In genomic region chr9:118041022-118041400, GRCm38 (mm10) we compare ENCODE assay signal across 8 mouse cellular contexts. TPM values are rescaled to one million over a fixed set of nuclear protein-coding genes. Genes with fewer than 3 reads are reported as not detected.
DNase-seq lines count a peak whose midpoint lies in the region; ATAC-seq and TF ChIP-seq lines count a peak whose summit lies in the region.

No protein-coding gene starts in this region.

- no peaks in the 10 kb centered on the region for H3K27me3 ChIP-seq in kidney, embryonic 16.5 days (ENCODE audit: insufficient read depth, low read length)
- no peaks in the 10 kb centered on the region for H3K27me3 ChIP-seq in forebrain, embryonic 12.5 days
- no peaks in the 10 kb centered on the region for H3K27me3 ChIP-seq in limb, embryonic 13.5 days
- no peaks in the 10 kb centered on the region for H3K27me3 ChIP-seq in midbrain, embryonic 15.5 days (replicated peaks)

- no peaks in the 10 kb centered on the region for H3K9me3 ChIP-seq in kidney, embryonic 16.5 days (ENCODE audit: low read length)
- no peaks in the 10 kb centered on the region for H3K9me3 ChIP-seq in forebrain, embryonic 12.5 days
- H3K9me3 ChIP-seq in limb, embryonic 13.5 days = no peaks in the 10 kb centered on the region
- H3K9me3 ChIP-seq in midbrain, embryonic 15.5 days = no peaks in the 10 kb centered on the region

- no peak for DNase-seq in kidney, postnatal 14 days
- DNase-seq in c-Kit-positive CD71-positive TER-119-positive erythroid progenitor cells, embryonic 14.5 days (ENCODE audit: low spot score) = no peak
- DNase-seq in left cerebral cortex, adult 11 months (ENCODE audit: low spot score) = no peak

- TF ChIP-seq CTCF in bone marrow, adult 2 months (IDR thresholded peaks at IDR 0.05; ENCODE audit: control insufficient read depth, insufficient read depth, low read length) = no peak

- H3K4me1 ChIP-seq in kidney, embryonic 16.5 days (ENCODE audit: insufficient read depth, low read length) = peaks cover 17% of the 10 kb centered on the region
- H3K4me1 ChIP-seq in bone marrow, adult 2 months (ENCODE audit: control insufficient read depth, insufficient read depth, low read length) = no peaks in the 10 kb centered on the region
- peaks cover 18% of the 10 kb centered on the region for H3K4me1 ChIP-seq in forebrain, embryonic 12.5 days
- peaks cover 21% of the 10 kb centered on the region for H3K4me1 ChIP-seq in limb, embryonic 13.5 days
- peaks cover 23% of the 10 kb centered on the region for H3K4me1 ChIP-seq in midbrain, embryonic 15.5 days

- 0 out of 2 replicates have a peak, but pooled peaks cover 5% of the 10 kb centered on the region for H3K36me3 ChIP-seq in kidney, embryonic 16.5 days (ENCODE audit: insufficient read depth, low read length)
- H3K36me3 ChIP-seq in forebrain, embryonic 12.5 days (replicated peaks) = no peaks in the 10 kb centered on the region
- H3K36me3 ChIP-seq in limb, embryonic 13.5 days = no peaks in the 10 kb centered on the region; the same call in 1 of the 2 replicates
- no peaks in the 10 kb centered on the region for H3K36me3 ChIP-seq in midbrain, embryonic 15.5 days (replicated peaks)

- peak overlapping the region; percentile 77 for H3K4me2 ChIP-seq in kidney, embryonic 16.5 days (replicated peaks; ENCODE audit: low read depth, low read length)
- peak overlapping the region; percentile 75 for H3K4me2 ChIP-seq in forebrain, embryonic 12.5 days
- peak overlapping the region; percentile 80 for H3K4me2 ChIP-seq in limb, embryonic 13.5 days (replicated peaks)
- H3K4me2 ChIP-seq in midbrain, embryonic 15.5 days = peak overlapping the region; percentile 76

- TF ChIP-seq POLR2A in bone marrow, adult 2 months (IDR thresholded peaks at IDR 0.05; ENCODE audit: borderline replicate concordance, control insufficient read depth, low read depth, low read length) = no peak

- H3K4me3 ChIP-seq in kidney, embryonic 16.5 days (ENCODE audit: low read length) = peak overlapping the region; percentile 89
- peak overlapping the region; percentile 89 for H3K4me3 ChIP-seq in bone marrow, adult 2 months (replicated peaks; ENCODE audit: control insufficient read depth, low read depth, low read length)
- H3K4me3 ChIP-seq in forebrain, embryonic 12.5 days (replicated peaks) = peak overlapping the region; percentile 75
- H3K4me3 ChIP-seq in limb, embryonic 13.5 days = peak overlapping the region; percentile 78
- H3K4me3 ChIP-seq in midbrain, embryonic 15.5 days = peak overlapping the region; percentile 57

- WGBS in kidney, embryonic 16.5 days = under 1% methylated on average over 21 of the region's 21 CpGs
- WGBS in bone marrow, adult 2 months = under 1% methylated on average over 21 of the region's 21 CpGs
- 2% methylated on average over 21 of the region's 21 CpGs for WGBS in forebrain, embryonic 12.5 days
- WGBS in limb, embryonic 13.5 days = 1% methylated on average over 21 of the region's 21 CpGs
- WGBS in midbrain, embryonic 15.5 days = under 1% methylated on average over 21 of the region's 21 CpGs

- H3K27ac ChIP-seq in kidney, embryonic 16.5 days (ENCODE audit: low read length) = peak overlapping the region; percentile 98
- peak overlapping the region; percentile 100 for H3K27ac ChIP-seq in bone marrow, adult 2 months (ENCODE audit: control insufficient read depth, insufficient read depth, low read depth, low read length, poor library complexity)
- peak overlapping the region; percentile 92 for H3K27ac ChIP-seq in forebrain, embryonic 12.5 days
- H3K27ac ChIP-seq in limb, embryonic 13.5 days = peak overlapping the region; percentile 80
- H3K27ac ChIP-seq in midbrain, embryonic 15.5 days = peak overlapping the region; percentile 89

- H3K9ac ChIP-seq in kidney, embryonic 16.5 days (replicated peaks; ENCODE audit: low read length) = peak overlapping the region; percentile 93
- peak overlapping the region; percentile 80 for H3K9ac ChIP-seq in forebrain, embryonic 12.5 days
- peak overlapping the region; percentile 84 for H3K9ac ChIP-seq in limb, embryonic 13.5 days
- peak overlapping the region; percentile 67 for H3K9ac ChIP-seq in midbrain, embryonic 15.5 days

- ATAC-seq in kidney, embryonic 16.5 days (ENCODE audit: low FRiP score, low TSS enrichment) = no peak
- ATAC-seq in forebrain, embryonic 12.5 days (ENCODE audit: low FRiP score) = no peak
- ATAC-seq in limb, embryonic 13.5 days (ENCODE audit: low FRiP score, low read depth) = no peak
- no peak for ATAC-seq in midbrain, embryonic 15.5 days (replicated peaks)

RNA-seq across cellular contexts. Expression of gene Azi2, which starts 0.7 kb away (rescaled TPM):
- polyA plus RNA-seq in kidney, embryonic 16.5 days (2015; fragmentation: Nextera tagmentation; extraction: Ambion mirVana) = 68.3 and 72.9 TPM in 2 replicates
- 27.7 and 38.7 TPM in 2 replicates for polyA plus RNA-seq in bone marrow, adult 2 months (2011; ENCODE audit: insufficient read depth, insufficient read length, low replicate concordance, missing spikeins)
- polyA plus RNA-seq in forebrain, embryonic 12.5 days (2016; fragmentation: Nextera tagmentation; extraction: Ambion mirVana) = 81.6 and 81.7 TPM in 2 replicates
- polyA plus RNA-seq in limb, embryonic 13.5 days (2015; fragmentation: Nextera tagmentation; extraction: Ambion mirVana) = 72.6 and 75.6 TPM in 2 replicates
- polyA plus RNA-seq in midbrain, embryonic 15.5 days (2015; fragmentation: Nextera tagmentation; extraction: Ambion mirVana) = 70.2 and 74.0 TPM in 2 replicates
